Mouse (Mus musculus): Measurements from ENCODE around the gene Plxnc1. TPM values are rescaled to one million over a fixed set of nuclear protein-coding genes. Genes with fewer than 3 reads are reported as not detected.

Plxnc1 gene
- total and polyA plus RNA-seq, 3 experiments, result 27.6 to 34.4 (median 33.0) TPM

DNA sequence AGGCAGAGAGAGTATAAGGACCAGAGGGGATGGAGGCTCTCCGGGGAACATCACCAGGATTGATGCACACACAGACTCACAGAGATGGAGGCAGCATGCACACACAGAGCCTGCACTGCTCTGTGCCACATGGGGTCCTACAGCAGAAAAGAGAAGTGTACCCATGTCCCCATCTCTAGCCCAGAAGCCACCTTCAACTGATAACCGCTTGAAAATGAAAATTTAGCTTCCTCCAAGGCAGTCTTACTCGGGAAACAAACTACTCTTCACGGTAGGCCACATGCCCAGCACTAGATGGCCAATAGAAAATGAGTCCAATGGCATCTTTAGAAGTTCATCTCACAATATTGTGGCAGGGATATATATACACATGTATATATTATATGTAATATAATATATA is 9.4 kb downstream of the Plxnc1 start:
- no peak overlapping the region for H3K27ac ChIP-seq (ENCODE audit: insufficient read depth, low read depth)
- peaks cover 14 to 38% of the 10 kb centered on the region in 2 experiments for H3K4me1 ChIP-seq (ENCODE audit: control insufficient read depth in 1 of 2, insufficient read depth in 2 of 2)
- H3K9me3 ChIP-seq (replicated peaks; ENCODE audit: low read length), result peaks cover 2% of the 10 kb centered on the region
- dilution Hi-C loops (cut with MboI; ENCODE audit: extremely low pct_ligation_motif_present, extremely low pct_unique_long_range_greater_than_20kb, low sequenced_read_pairs), result no loop called here
- peaks cover 61% of the 10 kb centered on the region for H3K79me2 ChIP-seq (replicated peaks; ENCODE audit: control insufficient read depth, extremely low read depth, insufficient read depth, poor library complexity, severe bottlenecking)
- H3K9ac ChIP-seq (ENCODE audit: insufficient read depth, low read depth), result no peak overlapping the region
- H3K36me3 ChIP-seq (replicated peaks in 1 of 2; ENCODE audit: control insufficient read depth in 1 of 2, insufficient read depth in 1 of 2, low read length in 1 of 2), result peaks cover 9 to 57% of the 10 kb centered on the region in 2 experiments
- no peak overlapping the region for H3K4me2 ChIP-seq (ENCODE audit: insufficient read depth, low read depth, poor library complexity, severe bottlenecking)
- DNase-seq (ENCODE audit: extremely low read depth), result no peak
- no peaks in the 10 kb centered on the region for H3K27me3 ChIP-seq (replicated peaks)
- in situ Hi-C loops (cut with MboI; ENCODE audit: low pct_ligation_motif_present, low pct_unique_long_range_greater_than_20kb, low sequenced_read_pairs), result no loop called here
- no peak overlapping the region for H3K4me3 ChIP-seq (replicated peaks in 1 of 3; ENCODE audit: low read depth in 2 of 3, low read length in 2 of 3, poor library complexity in 1 of 3)
- TF ChIP-seq ZC3H11A (IDR thresholded peaks at IDR 0.05; ENCODE audit: low read depth, low read length) (no peak), MXI1 (IDR thresholded peaks at IDR 0.05; ENCODE audit: low read depth, low read length) (no peak), E2F4 (IDR thresholded peaks at IDR 0.05; ENCODE audit: insufficient replicate concordance, low read depth, low read length) (no peak), PAX5 (IDR thresholded peaks at IDR 0.05; ENCODE audit: low read length) (no peak), GABPA (IDR thresholded peaks at IDR 0.05; ENCODE audit: insufficient replicate concordance, low read depth, low read length) (no peak), MAX (IDR thresholded peaks at IDR 0.05; ENCODE audit: low read length) (no peak), ZNF384 (IDR thresholded peaks at IDR 0.05; ENCODE audit: low read depth, low read length) (no peak), CTCF (conservative IDR thresholded peaks at IDR 0.05 in 1 of 2, IDR thresholded peaks at IDR 0.05 in 1 of 2; ENCODE audit: low read depth in 2 of 2, low read length in 2 of 2) (no peak), RCOR1 (conservative IDR thresholded peaks at IDR 0.05; ENCODE audit: low read depth, low read length) (no peak), RAD21 (IDR thresholded peaks at IDR 0.05; ENCODE audit: low read depth, low read length) (no peak), CHD2 (IDR thresholded peaks at IDR 0.05; ENCODE audit: low read length) (no peak), MYC (IDR thresholded peaks at IDR 0.05; ENCODE audit: low read depth, low read length) (no peak), IRF4 (IDR thresholded peaks at IDR 0.05; ENCODE audit: low read depth, low read length) (no peak), USF2 (conservative IDR thresholded peaks at IDR 0.05; ENCODE audit: low read depth, low read length) (no peak), ELF1 (IDR thresholded peaks at IDR 0.05; ENCODE audit: low read depth, low read length) (no peak), SIN3A (IDR thresholded peaks at IDR 0.05; ENCODE audit: low read length) (no peak), BHLHE40 (IDR thresholded peaks at IDR 0.05; ENCODE audit: low read depth, low read length) (no peak)

DNA sequence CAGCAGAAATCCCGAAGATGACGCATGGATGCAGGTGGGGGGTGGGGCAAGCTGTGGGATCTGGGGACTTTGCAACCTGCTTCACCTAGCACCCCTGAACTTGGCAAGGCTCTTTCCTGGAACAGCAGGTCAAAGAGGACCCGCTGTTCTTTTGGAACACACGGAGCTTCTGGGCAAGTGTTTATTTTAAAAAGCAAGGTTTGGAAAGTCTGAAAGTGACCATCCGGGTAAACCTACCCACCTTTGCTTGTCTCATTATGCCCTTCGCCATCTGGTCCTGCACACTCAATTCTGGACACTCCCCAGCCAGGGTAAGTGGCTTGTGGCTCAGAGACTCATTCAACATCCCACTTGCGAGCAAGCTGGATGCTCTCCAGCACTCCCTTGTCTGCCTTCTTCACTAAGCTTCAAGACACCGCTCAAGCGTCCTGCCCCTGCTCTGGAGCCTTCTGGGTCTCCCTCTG is 10.5 kb downstream of the Plxnc1 start:
- H3K79me2 ChIP-seq (replicated peaks; ENCODE audit: control insufficient read depth, extremely low read depth, insufficient read depth, poor library complexity, severe bottlenecking), result peaks cover 56% of the 10 kb centered on the region
- no peaks in the 10 kb centered on the region for H3K27me3 ChIP-seq (replicated peaks)
- no peak for DNase-seq (ENCODE audit: extremely low read depth)
- no peak overlapping the region for H3K27ac ChIP-seq (ENCODE audit: insufficient read depth, low read depth)
- peaks cover 10 to 29% of the 10 kb centered on the region in 2 experiments for H3K4me1 ChIP-seq (ENCODE audit: control insufficient read depth in 1 of 2, insufficient read depth in 2 of 2)
- no peak overlapping the region for H3K4me3 ChIP-seq (replicated peaks in 1 of 3; ENCODE audit: low read depth in 2 of 3, low read length in 2 of 3, poor library complexity in 1 of 3)
- TF ChIP-seq ETS1 (conservative IDR thresholded peaks at IDR 0.05; ENCODE audit: low read depth, low read length), result no peak
- TF ChIP-seq CTCF (conservative IDR thresholded peaks at IDR 0.05 in 1 of 2, IDR thresholded peaks at IDR 0.05 in 1 of 2; ENCODE audit: low read depth in 2 of 2, low read length in 2 of 2), result no peak
- no peak for TF ChIP-seq ZMIZ1 (IDR thresholded peaks at IDR 0.05; ENCODE audit: low read depth, low read length)
- TF ChIP-seq SIN3A (IDR thresholded peaks at IDR 0.05; ENCODE audit: low read length), result no peak
- TF ChIP-seq TBP (conservative IDR thresholded peaks at IDR 0.05; ENCODE audit: low read depth, low read length), result no peak
- in situ Hi-C loops (cut with MboI; ENCODE audit: low pct_ligation_motif_present, low pct_unique_long_range_greater_than_20kb, low sequenced_read_pairs), result no loop called here
- no peak overlapping the region for H3K4me2 ChIP-seq (ENCODE audit: insufficient read depth, low read depth, poor library complexity, severe bottlenecking)
- H3K9ac ChIP-seq (ENCODE audit: insufficient read depth, low read depth), result no peak overlapping the region
- peaks cover 9 to 58% of the 10 kb centered on the region in 2 experiments for H3K36me3 ChIP-seq (replicated peaks in 1 of 2; ENCODE audit: control insufficient read depth in 1 of 2, insufficient read depth in 1 of 2, low read length in 1 of 2)
- dilution Hi-C loops (cut with MboI; ENCODE audit: extremely low pct_ligation_motif_present, extremely low pct_unique_long_range_greater_than_20kb, low sequenced_read_pairs), result no loop called here
- H3K9me3 ChIP-seq (replicated peaks; ENCODE audit: low read length), result peaks cover 2% of the 10 kb centered on the region

Measured in CH12.LX (cell line).